Mouse (Mus musculus): ENCODE measurements around the gene Vmn2r92. TPM values are rescaled to one million over a fixed set of nuclear protein-coding genes. Genes with fewer than 3 reads are reported as not detected.
"Not testable (repeated sequence)": the region's sequence is repeated elsewhere in the genome, so short reads cannot be mapped to it uniquely, and the experiment has no call there.

The Vmn2r92 gene
- not detected in 2 replicates for polyA plus RNA-seq (2016; fragmentation: Nextera tagmentation; extraction: Ambion mirVana)

DNA sequence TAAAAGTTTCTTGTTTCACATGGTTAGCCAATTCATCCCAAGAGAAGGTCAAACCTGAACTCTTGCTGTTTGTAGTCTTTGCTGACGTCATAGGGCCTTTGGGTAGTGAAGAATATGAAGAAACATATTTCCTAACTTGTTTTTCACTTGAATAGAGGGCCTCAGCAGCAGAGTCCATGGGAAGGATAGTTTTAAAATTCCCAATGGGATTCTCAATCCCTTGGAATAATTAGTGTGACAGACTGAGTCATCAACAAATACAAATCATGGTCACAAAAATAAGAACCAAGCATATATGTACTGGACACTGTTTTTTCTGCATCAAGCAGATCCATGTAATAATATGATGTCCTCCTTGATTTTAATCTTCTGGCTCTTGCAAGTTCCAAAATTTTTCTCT, at the start of gene Vmn2r92:
Gene Vmn2r92 (plus strand): TSS at position 301 of the 400 bp plus-strand sequence.
- H3K4me1 ChIP-seq; DNase-seq (ENCODE audit: low spot score); H3K4me3 ChIP-seq; H3K27ac ChIP-seq; H3K27me3 ChIP-seq (ENCODE audit: insufficient read depth, poor library complexity, severe bottlenecking); H3K36me3 ChIP-seq; H3K9me3 ChIP-seq: not testable (repeated sequence)
- 69% methylated on average over 1 of the region's 1 CpGs for WGBS

DNA sequence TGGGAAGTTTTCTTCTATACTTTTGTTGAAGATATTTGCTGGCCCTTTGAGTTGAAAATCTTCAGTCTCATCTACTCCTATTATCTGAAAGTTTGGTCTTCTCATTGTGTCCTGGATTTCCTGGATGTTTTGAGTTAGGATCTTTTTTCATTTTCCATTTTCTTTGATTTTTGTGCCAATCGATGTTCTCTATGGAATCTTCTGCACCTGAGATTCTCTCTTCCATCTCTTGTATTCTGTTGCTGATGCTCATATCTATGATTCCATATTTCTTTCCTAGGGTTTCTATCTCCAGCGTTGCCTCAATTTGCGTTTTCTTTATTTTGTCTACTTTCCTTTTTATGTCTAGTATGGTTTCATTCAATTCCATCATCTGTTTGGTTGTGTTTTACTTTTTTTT, 49.4 kb upstream of the Vmn2r92 start:
- not testable (repeated sequence) for H3K9me3 ChIP-seq; H3K4me1 ChIP-seq; H3K27me3 ChIP-seq (ENCODE audit: insufficient read depth, poor library complexity, severe bottlenecking); H3K36me3 ChIP-seq; DNase-seq (ENCODE audit: low spot score); H3K4me3 ChIP-seq; H3K27ac ChIP-seq
- WGBS: 74% methylated on average over 3 of the region's 3 CpGs

DNA sequence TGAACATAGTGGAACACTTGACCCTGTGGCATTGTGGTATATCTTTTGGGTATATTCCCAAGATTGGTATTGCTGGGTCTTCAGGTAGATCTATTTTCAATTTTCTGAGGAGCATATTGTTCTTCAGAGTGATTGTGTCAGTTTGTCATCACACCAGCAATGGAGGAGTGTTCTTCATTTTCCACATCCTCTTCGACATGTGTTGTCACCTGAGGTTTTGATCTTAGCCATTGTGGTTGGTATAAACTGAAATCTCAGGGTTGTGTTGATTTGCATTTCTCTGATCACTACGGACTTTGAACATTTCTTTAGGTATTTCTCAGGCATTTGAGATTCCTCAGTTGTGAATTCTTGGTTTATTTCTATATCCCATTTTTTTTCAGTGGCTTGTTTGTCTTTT, 9.5 kb downstream of the Vmn2r92 start:
- H3K9me3 ChIP-seq; H3K36me3 ChIP-seq; H3K4me1 ChIP-seq; H3K4me3 ChIP-seq; DNase-seq (ENCODE audit: low spot score); H3K27me3 ChIP-seq (ENCODE audit: insufficient read depth, poor library complexity, severe bottlenecking); H3K27ac ChIP-seq: not testable (repeated sequence)
- 68% methylated on average over 2 of the region's 2 CpGs for WGBS

DNA sequence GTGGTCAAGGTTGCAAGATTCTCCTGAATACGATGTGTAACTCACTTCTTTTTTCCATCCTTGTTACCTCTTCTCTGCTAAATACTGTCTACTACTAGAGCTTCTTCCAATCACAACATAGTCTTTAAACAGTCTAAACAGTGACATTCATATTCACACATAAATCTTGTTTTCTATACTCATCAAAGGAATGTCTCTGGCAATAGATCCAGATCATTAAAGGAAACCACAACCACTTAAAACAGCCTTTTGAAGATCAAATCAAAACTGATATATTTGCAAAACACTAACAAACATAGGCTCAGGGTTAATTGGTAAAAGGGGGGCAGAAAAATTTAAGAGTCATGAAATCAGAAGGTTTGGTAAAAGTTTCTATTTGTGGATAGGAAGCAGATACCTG, 38.0 kb downstream of the Vmn2r92 start:
- H3K27ac ChIP-seq: no peak overlapping the region
- no peaks in the 10 kb centered on the region for H3K27me3 ChIP-seq (ENCODE audit: insufficient read depth, poor library complexity, severe bottlenecking)
- no peak overlapping the region for H3K4me3 ChIP-seq
- no peaks in the 10 kb centered on the region for H3K4me1 ChIP-seq
- no peaks in the 10 kb centered on the region for H3K36me3 ChIP-seq
- 81% methylated on average over 1 of the region's 1 CpGs for WGBS
- no peak for DNase-seq (ENCODE audit: low spot score)
- H3K9me3 ChIP-seq: no peaks in the 10 kb centered on the region; the same call in 1 of the 2 replicates

DNA sequence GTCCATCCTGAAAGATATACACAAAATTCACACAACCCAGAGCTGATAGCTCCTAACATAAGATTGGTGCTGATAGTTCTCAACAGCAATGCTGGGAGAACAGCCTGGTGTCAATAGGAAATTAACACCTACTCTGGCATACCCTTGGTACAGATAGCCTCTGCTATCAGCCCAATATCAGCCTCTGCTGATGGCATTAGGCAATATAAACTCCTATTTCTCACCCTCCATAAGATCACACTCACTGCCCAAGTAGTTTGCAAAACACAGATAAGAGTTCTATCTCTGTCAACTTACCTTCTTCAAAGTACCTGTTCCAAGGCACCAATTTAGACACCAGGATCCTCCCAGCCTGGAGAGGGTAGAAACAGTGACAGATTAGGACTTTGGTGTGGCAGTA, 69.6 kb downstream of the Vmn2r92 start:
- Histone ChIP-seq H3K4me1 (no peaks in the 10 kb centered on the region), H3K27me3 (ENCODE audit: insufficient read depth, poor library complexity, severe bottlenecking) (no peaks in the 10 kb centered on the region), H3K27ac (no peak overlapping the region), H3K9me3 (peaks cover 11% of the 10 kb centered on the region), H3K4me3 (no peak overlapping the region), H3K36me3 (no peaks in the 10 kb centered on the region)
- no peak for DNase-seq (ENCODE audit: low spot score)

DNA sequence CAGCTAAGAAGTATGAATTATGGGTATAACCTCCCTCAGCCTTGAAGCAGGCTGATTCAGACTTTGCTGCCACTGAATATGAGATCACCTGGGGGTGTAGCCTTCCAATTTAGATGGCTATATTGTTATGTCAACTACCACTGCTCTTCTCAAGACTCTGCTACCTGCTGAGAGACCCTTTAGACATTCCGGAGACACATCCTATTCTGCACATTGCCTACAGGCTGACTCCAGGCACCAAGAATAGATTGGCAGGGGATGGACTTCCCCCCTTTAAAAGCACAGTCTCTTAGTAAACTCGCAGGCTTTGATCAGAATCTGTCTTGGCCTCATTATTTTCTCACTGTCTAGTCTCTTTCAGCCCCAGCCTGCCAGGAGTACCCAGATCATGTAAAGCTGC, 80.3 kb downstream of the Vmn2r92 start:
- no peak for DNase-seq (ENCODE audit: low spot score)
- peaks cover 5% of the 10 kb centered on the region for H3K9me3 ChIP-seq
- no peaks in the 10 kb centered on the region for H3K27me3 ChIP-seq (ENCODE audit: insufficient read depth, poor library complexity, severe bottlenecking)
- no peak overlapping the region for H3K4me3 ChIP-seq
- 73% methylated on average over 2 of the region's 2 CpGs for WGBS
- no peaks in the 10 kb centered on the region for H3K36me3 ChIP-seq
- H3K27ac ChIP-seq: no peak overlapping the region
- no peaks in the 10 kb centered on the region for H3K4me1 ChIP-seq

DNA sequence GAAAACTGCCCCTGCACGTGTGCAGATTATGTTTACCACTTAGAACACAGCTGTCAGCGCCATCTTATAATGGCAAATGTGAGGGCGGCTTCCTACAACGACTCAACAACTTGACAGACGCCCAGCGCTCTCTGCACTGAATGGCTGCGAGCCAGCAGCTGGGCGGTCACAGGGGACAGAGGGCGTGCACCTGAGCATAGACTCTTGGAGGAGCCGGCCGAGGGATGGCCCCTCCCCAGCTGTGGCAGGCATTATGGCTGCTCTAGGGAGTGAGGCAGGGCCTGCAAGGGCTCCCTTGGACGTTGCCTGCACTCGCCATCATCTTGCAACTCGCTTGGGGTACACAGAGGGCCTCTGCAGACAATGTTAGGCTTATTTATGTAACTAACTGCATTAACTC, 85.2 kb downstream of the Vmn2r92 start:
- no peaks in the 10 kb centered on the region for H3K4me1 ChIP-seq
- H3K36me3 ChIP-seq: no peaks in the 10 kb centered on the region
- no peak overlapping the region for H3K27ac ChIP-seq
- peaks cover 7% of the 10 kb centered on the region for H3K9me3 ChIP-seq
- no peak overlapping the region for H3K4me3 ChIP-seq
- no peak for DNase-seq (ENCODE audit: low spot score)
- H3K27me3 ChIP-seq (ENCODE audit: insufficient read depth, poor library complexity, severe bottlenecking): no peaks in the 10 kb centered on the region
- WGBS: 69% methylated on average over 14 of the region's 14 CpGs

Other genes with a start within 250 kb of the Vmn2r92 start
- gene Fpr-rs4, start 130.2 kb upstream of the Vmn2r92 start, polyA plus RNA-seq (2016; fragmentation: Nextera tagmentation; extraction: Ambion mirVana): not detected in 2 replicates
- not detected in 2 replicates for gene Vmn2r124, start 102.5 kb upstream of the Vmn2r92 start, polyA plus RNA-seq (2016; fragmentation: Nextera tagmentation; extraction: Ambion mirVana)
- gene Vmn2r91, start 66.9 kb upstream of the Vmn2r92 start, polyA plus RNA-seq (2016; fragmentation: Nextera tagmentation; extraction: Ambion mirVana): not detected in 2 replicates
- gene Vmn2r94, start 125.9 kb downstream of the Vmn2r92 start, polyA plus RNA-seq (2016; fragmentation: Nextera tagmentation; extraction: Ambion mirVana): not detected in 2 replicates
- not detected in 2 replicates for gene Vmn2r93, start 146.2 kb downstream of the Vmn2r92 start, polyA plus RNA-seq (2016; fragmentation: Nextera tagmentation; extraction: Ambion mirVana)

Measured in heart, embryonic 10.5 days (tissue).